Mouse (Mus musculus): Measurements from ENCODE around the gene Capn5.

DNA sequence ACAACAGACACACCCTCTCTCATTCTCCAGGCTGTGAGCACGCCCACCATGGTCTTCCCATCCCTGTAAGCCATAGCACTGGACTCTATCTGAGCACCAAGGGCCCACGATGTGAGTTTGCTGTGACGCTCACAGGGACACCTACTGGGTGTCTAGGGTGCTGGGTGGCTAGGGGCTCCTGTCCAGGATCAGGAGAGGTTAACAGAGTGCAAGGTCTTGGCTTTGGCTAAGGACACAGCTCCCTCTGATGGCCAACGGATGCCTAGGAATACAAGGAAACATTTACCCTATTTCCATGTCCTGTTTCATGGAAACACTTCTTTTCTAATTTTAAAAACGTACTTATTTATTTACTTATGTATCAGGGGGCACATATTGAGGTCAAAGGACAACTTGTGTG lies 27.5 kb downstream of the Capn5 start:
- no peak for TF ChIP-seq ZMIZ1 (IDR thresholded peaks at IDR 0.05; ENCODE audit: low read depth, low read length)
- no peak for TF ChIP-seq GATA1 (IDR thresholded peaks at IDR 0.05; ENCODE audit: low read depth, low read length)
- no peak for TF ChIP-seq EP300 (IDR thresholded peaks at IDR 0.05; ENCODE audit: low read depth in 1 of 2, low read length in 2 of 2)
- no peak for TF ChIP-seq MYC (IDR thresholded peaks at IDR 0.05; ENCODE audit: low read depth, low read length)
- TF ChIP-seq ZC3H11A (IDR thresholded peaks at IDR 0.05; ENCODE audit: low read depth, low read length): no peak
- peak in 2 of 3 experiments; percentile 15 to 18; a peak in 2 of 6 replicates for TF ChIP-seq CTCF (IDR thresholded peaks at IDR 0.05 in 2 of 3, conservative IDR thresholded peaks at IDR 0.05 in 1 of 3; ENCODE audit: control insufficient read depth in 1 of 3, insufficient read depth in 1 of 3, low read depth in 2 of 3, low read length in 3 of 3, poor library complexity in 1 of 3, severe bottlenecking in 1 of 3)
- no peak for TF ChIP-seq POLR2A (IDR thresholded peaks at IDR 0.05; ENCODE audit: control insufficient read depth in 1 of 2, insufficient read depth in 1 of 2, low read depth in 1 of 2, low read length in 2 of 2, poor library complexity in 1 of 2)
- no peak for TF ChIP-seq GABPA (IDR thresholded peaks at IDR 0.05; ENCODE audit: low read depth, low read length)
- TF ChIP-seq MAFK (IDR thresholded peaks at IDR 0.05; ENCODE audit: borderline replicate concordance, low read depth, low read length): no peak
- TF ChIP-seq RAD21 (IDR thresholded peaks at IDR 0.05; ENCODE audit: low read depth, low read length): peak; percentile 3
- no peak for TF ChIP-seq NELFE (IDR thresholded peaks at IDR 0.05; ENCODE audit: low read depth, low read length)
- no peak for TF ChIP-seq ZKSCAN1 (IDR thresholded peaks at IDR 0.05; ENCODE audit: low read depth, low read length)
- no peak for TF ChIP-seq JUND (IDR thresholded peaks at IDR 0.05; ENCODE audit: low read depth, low read length)

All from MEL (cell line).